Mouse (Mus musculus) CH12.LX (cell line): ENCODE measurements around the gene Rpl7l1. TPM values are rescaled to one million over a fixed set of nuclear protein-coding genes. Genes with fewer than 3 reads are reported as not detected.

Experiments
- DNase-seq: peaks from one replicate; pipeline ENCODE4 v3.0.0-alpha.2; 2013; ENCODE audit errors: extremely low read depth
- H3K27ac ChIP-seq: 2 replicates; pipeline ENCODE4 v1.5.1; 2012; ENCODE audit warnings: low read depth, mild to moderate bottlenecking, control low read depth, moderate library complexity; ENCODE audit not compliant: insufficient read depth
- H3K27me3 ChIP-seq: replicated peaks from 2 replicates; pipeline ENCODE3; 2012; ENCODE audit warnings: inconsistent platforms
- H3K36me3 ChIP-seq, 2 experiments: replicated peaks in 1 of 2; 2 replicates each; pipeline versions ENCODE3 to v1.6.1; 2012; ENCODE audit warnings: inconsistent platforms in 1 of 2, low read length in 1 of 2, mild to moderate bottlenecking in 1 of 2, mixed read lengths in 1 of 2, moderate library complexity in 1 of 2; ENCODE audit not compliant: control insufficient read depth in 1 of 2, insufficient read depth in 1 of 2
- H3K4me1 ChIP-seq, 2 experiments: 2 replicates each; pipeline ENCODE4 v1.6.1; 2012; ENCODE audit warnings: inconsistent platforms in 1 of 2, moderate library complexity in 1 of 2; ENCODE audit not compliant: insufficient read depth in 2 of 2, control insufficient read depth in 1 of 2
- H3K4me2 ChIP-seq: 2 replicates; pipeline ENCODE4 v1.6.1; 2012; ENCODE audit warnings: low read depth, mild to moderate bottlenecking, control low read depth; ENCODE audit not compliant: poor library complexity, insufficient read depth, severe bottlenecking
- H3K4me3 ChIP-seq, 3 experiments: fragments of 150-350 bp in 1 of 3; sonication (generic) in 1 of 3; replicated peaks in 1 of 3; 2 replicates each; pipeline versions ENCODE3 to v1.5.1; 2011 to 2012; ENCODE audit warnings: low read depth in 2 of 3, low read length in 2 of 3, mild to moderate bottlenecking in 2 of 3, moderate library complexity in 2 of 3, control low read depth in 1 of 3, improper control_type of control experiment in 1 of 3, inconsistent platforms in 1 of 3, mixed read lengths in 1 of 3; ENCODE audit not compliant: poor library complexity in 1 of 3
- H3K79me2 ChIP-seq: replicated peaks from 2 replicates; pipeline ENCODE4 v1.6.1; 2012; ENCODE audit warnings: mild to moderate bottlenecking, moderate library complexity; ENCODE audit not compliant: control insufficient read depth, poor library complexity, insufficient read depth, severe bottlenecking; ENCODE audit errors: extremely low read depth
- H3K9ac ChIP-seq: 2 replicates; pipeline ENCODE4 v1.6.1; 2012; ENCODE audit warnings: low read depth, mild to moderate bottlenecking, control low read depth, moderate library complexity; ENCODE audit not compliant: insufficient read depth
- H3K9me3 ChIP-seq: replicated peaks from 2 replicates; pipeline ENCODE3; 2012; ENCODE audit warnings: low read length, inconsistent platforms, mixed read lengths
- BHLHE40 ChIP-seq: IDR thresholded peaks from 2 replicates; pipeline ENCODE4 v1.6.1; 2011; ENCODE audit warnings: mild to moderate bottlenecking, low read depth, low read length, improper control_type of control experiment
- CHD2 ChIP-seq: IDR thresholded peaks from 2 replicates; pipeline ENCODE4 v1.6.1; 2011; ENCODE audit warnings: low read length, improper control_type of control experiment
- ELF1 ChIP-seq: IDR thresholded peaks from 2 replicates; pipeline ENCODE4 v1.6.1; 2014; ENCODE audit warnings: low read depth, mild to moderate bottlenecking, inconsistent platforms, low read length, improper control_type of control experiment
- EP300 ChIP-seq: IDR thresholded peaks from 2 replicates; pipeline ENCODE4 v1.6.1; 2011; ENCODE audit warnings: low read length, improper control_type of control experiment
- ETS1 ChIP-seq: conservative IDR thresholded peaks from 2 replicates; pipeline ENCODE4 v1.6.1; 2012; ENCODE audit warnings: low read depth, mild to moderate bottlenecking, inconsistent platforms, low read length, improper control_type of control experiment, moderate library complexity
- GABPA ChIP-seq: IDR thresholded peaks from 2 replicates; pipeline ENCODE4 v1.6.1; 2012; ENCODE audit warnings: low read depth, low read length, improper control_type of control experiment, inconsistent platforms; ENCODE audit not compliant: insufficient replicate concordance
- IRF4 ChIP-seq: IDR thresholded peaks from 2 replicates; pipeline ENCODE4 v1.6.1; 2014; ENCODE audit warnings: low read depth, mild to moderate bottlenecking, inconsistent platforms, low read length, improper control_type of control experiment
- MEF2A ChIP-seq: IDR thresholded peaks from 2 replicates; pipeline ENCODE4 v1.6.1; 2014; ENCODE audit warnings: low read depth, mild to moderate bottlenecking, inconsistent platforms, low read length, improper control_type of control experiment, borderline replicate concordance
- MXI1 ChIP-seq: IDR thresholded peaks from 2 replicates; pipeline ENCODE4 v1.6.1; 2011; ENCODE audit warnings: mild to moderate bottlenecking, low read depth, low read length, improper control_type of control experiment
- MYC ChIP-seq: IDR thresholded peaks from 2 replicates; pipeline ENCODE4 v1.6.1; 2011; ENCODE audit warnings: low read depth, mild to moderate bottlenecking, improper control_type of control experiment, low read length
- POLR2AphosphoS2 ChIP-seq: IDR thresholded peaks from 2 replicates; pipeline ENCODE4 v1.6.1; 2011; ENCODE audit warnings: low read depth, low read length, improper control_type of control experiment
- RCOR1 ChIP-seq: conservative IDR thresholded peaks from 2 replicates; pipeline ENCODE4 v1.6.1; 2012; ENCODE audit warnings: low read depth, mild to moderate bottlenecking, inconsistent platforms, low read length, improper control_type of control experiment
- SMC3 ChIP-seq: IDR thresholded peaks from 2 replicates; pipeline ENCODE4 v1.6.1; 2011; ENCODE audit warnings: low read depth, low read length, improper control_type of control experiment
- TBP ChIP-seq: conservative IDR thresholded peaks from 2 replicates; pipeline ENCODE4 v1.6.1; 2011; ENCODE audit warnings: low read depth, low read length, improper control_type of control experiment
- ZNF384 ChIP-seq: IDR thresholded peaks from 2 replicates; pipeline ENCODE4 v1.6.1; 2012; ENCODE audit warnings: low read depth, low read length, improper control_type of control experiment, inconsistent platforms
- dilution Hi-C: fragments of 300-500 bp; cut with MboI; formaldehyde crosslinking; loops from 2 replicates; pipeline ENCODE4 v1.14.3; 2020; ENCODE audit warnings: low sequenced_read_pairs; ENCODE audit not compliant: extremely low pct_unique_long_range_greater_than_20kb, extremely low pct_ligation_motif_present
- in situ Hi-C: fragments of 300-500 bp; cut with MboI; formaldehyde crosslinking; loops from 3 replicates; pipeline ENCODE4 v1.14.3; 2019; ENCODE audit warnings: low sequenced_read_pairs, low pct_ligation_motif_present, low pct_unique_long_range_greater_than_20kb, mixed read lengths
- polyA plus RNA-seq: library from polyadenylated mRNA; unstranded; fragments of >175 nt; gene quantifications from 2 replicates; pipeline ENCODE4 v1.2.1, GENCODE M21; 2012; ENCODE audit warnings: low read depth; ENCODE audit not compliant: insufficient read length
- total RNA-seq, 2 experiments: library from RNA; depleted of rRNA; stranded (reverse); fragments of 300-350 nt in 1 of 2; fragments of >200 nt in 1 of 2; gene quantifications; 2 replicates each; pipeline ENCODE4 v1.2.3; 2012 to 2014

The Rpl7l1 gene
- total and polyA plus RNA-seq, 3 experiments, result 160 to 296 (median 261) TPM

DNA sequence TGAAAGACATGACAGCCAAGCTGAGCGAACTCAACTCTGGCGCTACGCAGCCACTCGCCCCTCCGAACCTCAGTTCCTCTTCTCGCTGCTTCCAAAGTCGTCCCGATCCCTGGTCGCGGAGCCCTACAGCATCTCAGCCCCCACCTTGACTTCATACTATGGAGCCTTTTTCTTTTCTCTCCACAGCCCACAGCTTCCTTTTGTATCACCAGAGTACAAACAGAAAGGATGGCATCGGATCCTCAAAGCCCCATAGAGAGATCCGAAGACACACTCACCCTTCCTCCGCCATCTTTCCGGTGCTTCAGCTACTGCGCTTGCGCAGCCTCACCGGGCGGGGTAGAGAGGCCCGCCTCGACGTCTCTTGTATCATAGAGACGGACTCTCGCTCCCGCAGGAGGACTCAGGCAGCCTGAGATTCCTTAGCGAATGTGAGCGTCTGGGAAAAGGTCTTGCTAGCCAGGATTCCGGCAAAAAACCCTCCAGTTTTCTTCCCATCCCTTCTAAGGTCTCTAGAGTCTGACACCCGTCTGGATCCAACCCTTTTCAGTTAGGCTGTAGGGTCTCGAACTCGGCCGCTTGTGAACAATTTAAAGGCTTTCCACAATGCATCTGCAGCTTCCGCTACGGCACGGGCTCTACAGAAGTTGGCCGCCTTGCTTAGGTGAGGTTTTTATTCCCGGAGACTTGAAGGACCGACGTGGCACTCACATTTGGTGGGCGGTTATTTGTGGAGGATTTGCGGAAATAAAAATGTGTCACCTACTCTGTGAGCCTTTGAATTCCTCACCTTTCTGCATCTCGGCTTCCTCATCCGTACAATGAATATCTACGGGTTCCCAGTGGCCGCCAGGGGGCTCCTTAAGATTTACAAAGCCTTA lies at the start of gene Rpl7l1 (continued):
- peak; percentile 63 for TF ChIP-seq GABPA
- TF ChIP-seq BHLHE40, result peak; percentile 63; the same call in 1 of the 2 replicates

DNA sequence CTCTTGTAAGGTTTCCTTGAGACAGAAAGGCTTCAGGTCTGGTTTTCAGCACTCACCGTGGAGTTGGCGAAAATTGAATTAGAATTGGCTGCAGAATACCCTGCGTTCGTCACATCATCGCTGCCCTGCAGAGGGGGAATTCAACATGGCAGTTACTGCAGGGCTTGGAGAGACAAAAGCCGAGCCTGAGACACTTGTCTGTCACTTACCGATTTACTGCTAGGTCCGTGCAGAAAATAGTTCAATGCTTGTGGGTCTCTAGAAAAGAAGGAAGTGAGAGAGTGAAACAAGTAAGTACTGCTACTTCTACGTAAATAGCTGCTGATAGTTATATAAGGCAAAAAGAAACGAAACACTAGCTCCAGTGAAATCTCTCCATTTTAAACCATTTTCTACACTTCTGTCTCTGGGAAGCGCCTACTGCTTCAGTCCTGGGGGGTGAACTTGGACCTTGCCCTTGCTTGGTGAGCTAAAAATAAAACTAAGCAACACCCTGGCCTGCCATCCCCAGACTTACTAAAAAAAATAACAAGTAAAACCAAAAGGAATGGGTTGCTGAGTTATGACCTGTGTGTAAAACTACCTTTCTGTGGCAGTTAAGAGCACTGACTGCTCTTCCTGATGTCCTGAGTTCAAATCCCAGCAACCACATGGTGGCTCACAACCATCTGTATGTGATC lies 47.5 kb upstream of the Rpl7l1 start:
- DNase-seq, result peak; percentile 76
- Histone ChIP-seq H3K27me3 (no peaks in the 10 kb centered on the region), H3K4me1 (peaks cover 10 to 38% of the 10 kb centered on the region in 2 experiments), H3K4me2 (peak overlapping the region; percentile 73), H3K27ac (peak overlapping the region; percentile 67), H3K36me3 (peaks cover 15 to 39% of the 10 kb centered on the region in 2 experiments), H3K9ac (no peak overlapping the region), H3K4me3 (no peak overlapping the region), H3K9me3 (peaks cover under 1% of the 10 kb centered on the region), H3K79me2 (no peaks in the 10 kb centered on the region)
- dilution Hi-C loops, result no loop called here
- no peak for TF ChIP-seq MXI1
- TF ChIP-seq MEF2A, result peak; percentile 90
- peak; percentile 36; the same call in 1 of the 2 replicates for TF ChIP-seq ETS1
- TF ChIP-seq ELF1, result no peak
- peak; percentile 20; the same call in 1 of the 2 replicates for TF ChIP-seq ZNF384
- no peak for TF ChIP-seq SMC3
- TF ChIP-seq RCOR1, result peak; percentile 46; the same call in 1 of the 2 replicates
- TF ChIP-seq GABPA, result no peak
- TF ChIP-seq POLR2AphosphoS2, result no peak
- peak; percentile 40; the same call in 1 of the 2 replicates for TF ChIP-seq CHD2
- peak; percentile 38; the same call in 1 of the 2 replicates for TF ChIP-seq MYC
- peak; percentile 93 for TF ChIP-seq EP300
- TF ChIP-seq IRF4, result peak; percentile 95
- TF ChIP-seq TBP, result 0 out of 2 replicates have a peak, but pooled peaks have one; percentile 66
- in situ Hi-C loops, result no loop called here
